Mouse (Mus musculus) adrenal gland, adult 10 weeks (tissue): ENCODE results near the gene Olfr839-ps1. TPM values are rescaled to one million over a fixed set of nuclear protein-coding genes. Genes with fewer than 3 reads are reported as not detected.

Experiments used
- polyA plus RNA-seq: library from polyadenylated mRNA; stranded (reverse); fragments of 350-450 nt; fragmentation: Illumina TruSeq; extraction: RNeasy Lipid Tissue Mini Kit (QIAGEN cat#74804); gene quantifications from one replicate; pipeline ENCODE4 v1.2.3, GENCODE M21; 2014; ENCODE audit warnings: low read depth, low replicate concordance

Gene Olfr839-ps1
- polyA plus RNA-seq: not detected

GRCm38 (mm10) chr9:19177212-19177611 lies at the start of gene Olfr839-ps1:
Gene Olfr839-ps1 (minus strand): TSS chr9:19177312.

GRCm38 (mm10) chr9:19136017-19136416 lies 41.1 kb downstream of the Olfr839-ps1 start, which contains the start of gene Olfr837:
Gene Olfr837 (plus strand): TSS chr9:19136317.

GRCm38 (mm10) chr9:19120082-19120481 lies 57.0 kb downstream of the Olfr839-ps1 start, which contains the start of gene Olfr836:
Gene Olfr836 (plus strand): TSS chr9:19120382.

Other genes starting within 250 kb of the Olfr839-ps1 start
- gene Olfr832, start 240.2 kb downstream of the Olfr839-ps1 start, polyA plus RNA-seq: not detected
- gene Olfr834, start 189.3 kb downstream of the Olfr839-ps1 start, polyA plus RNA-seq: not detected
- not detected for gene Olfr835, start 144.6 kb downstream of the Olfr839-ps1 start, polyA plus RNA-seq
- not detected for gene Olfr836, start 56.9 kb downstream of the Olfr839-ps1 start, polyA plus RNA-seq
- gene Olfr837, start 41.0 kb downstream of the Olfr839-ps1 start, polyA plus RNA-seq: not detected
- gene Olfr843, start 74.7 kb upstream of the Olfr839-ps1 start, polyA plus RNA-seq: not detected
- gene Olfr844, start 139.0 kb upstream of the Olfr839-ps1 start, polyA plus RNA-seq: not detected
- gene Olfr845, start 159.1 kb upstream of the Olfr839-ps1 start, polyA plus RNA-seq: not detected
- not detected for gene Olfr846, start 186.7 kb upstream of the Olfr839-ps1 start, polyA plus RNA-seq
- gene Olfr847, start 201.4 kb upstream of the Olfr839-ps1 start, polyA plus RNA-seq: not detected